Mouse (Mus musculus) myocyte (in vitro differentiated cells): Measurements from ENCODE around the gene Thnsl1. TPM values are rescaled to one million over a fixed set of nuclear protein-coding genes. Genes with fewer than 3 reads are reported as not detected.
A peak's percentile ranks its signal among the peaks of the same experiment; 100 is the strongest.

ENCODE experiments used
- H3K27me3 ChIP-seq: one replicate; pipeline ENCODE4 v1.6.1; 2011; ENCODE audit not compliant: control insufficient read depth, insufficient read depth, insufficient read length
- H3K36me3 ChIP-seq: one replicate; pipeline ENCODE4 v1.6.1; 2011; ENCODE audit not compliant: control insufficient read depth, insufficient read depth
- H3K4me2 ChIP-seq: one replicate; pipeline ENCODE4 v1.6.1; 2011; ENCODE audit warnings: low read depth, control low read depth
- H3K4me3 ChIP-seq: one replicate; pipeline ENCODE4 v1.5.1; 2011; ENCODE audit warnings: mild to moderate bottlenecking, control low read depth, moderate library complexity
- H3K79me2 ChIP-seq: one replicate; pipeline ENCODE4 v1.6.1; 2011; ENCODE audit not compliant: control insufficient read depth, insufficient read depth
- H3ac ChIP-seq: one replicate; pipeline ENCODE4 v1.6.1; 2011; ENCODE audit not compliant: control insufficient read depth, insufficient read length
- CEBPB ChIP-seq: IDR thresholded peaks from 2 replicates; pipeline ENCODE4 v1.6.1; 2011; ENCODE audit warnings: mild to moderate bottlenecking, moderate library complexity; ENCODE audit not compliant: poor library complexity, insufficient read depth, severe bottlenecking
- E2F4 ChIP-seq: IDR thresholded peaks from one replicate; pipeline ENCODE4 v1.6.1; 2011; ENCODE audit warnings: mild to moderate bottlenecking, control low read depth, moderate library complexity; ENCODE audit not compliant: insufficient read depth
- MAX ChIP-seq: IDR thresholded peaks from one replicate; pipeline ENCODE4 v1.6.1; 2011; ENCODE audit warnings: low read depth, mild to moderate bottlenecking, control low read depth
- MYOD1 ChIP-seq, 3 experiments: IDR thresholded peaks; one replicate each; pipeline ENCODE4 v1.6.1; 2011; ENCODE audit warnings: control low read depth in 2 of 3, low read depth in 2 of 3, mild to moderate bottlenecking in 2 of 3, moderate library complexity in 1 of 3; ENCODE audit not compliant: insufficient read length in 2 of 3, control insufficient read depth in 1 of 3
- MYOG ChIP-seq, 3 experiments: IDR thresholded peaks; one replicate each; pipeline ENCODE4 v1.6.1; 2011; ENCODE audit warnings: control low read depth in 2 of 3, low read depth in 2 of 3, mild to moderate bottlenecking in 2 of 3; ENCODE audit not compliant: insufficient read length in 2 of 3, control insufficient read depth in 1 of 3, insufficient read depth in 1 of 3
- POLR2A ChIP-seq: IDR thresholded peaks from one replicate; pipeline ENCODE4 v1.6.1; 2011; ENCODE audit warnings: low read depth, mild to moderate bottlenecking, control low read depth, moderate library complexity; ENCODE audit not compliant: insufficient read length
- POLR2AphosphoS2 ChIP-seq: IDR thresholded peaks from one replicate; pipeline ENCODE4 v1.6.1; 2011; ENCODE audit warnings: low read depth, control low read depth; ENCODE audit not compliant: insufficient read length
- REST ChIP-seq: IDR thresholded peaks from one replicate; pipeline ENCODE4 v1.6.1; 2011; ENCODE audit warnings: mild to moderate bottlenecking, control low read depth, moderate library complexity; ENCODE audit not compliant: insufficient read depth, insufficient read length
- SRF ChIP-seq: IDR thresholded peaks from one replicate; pipeline ENCODE4 v1.6.1; 2011; ENCODE audit warnings: low read depth; ENCODE audit not compliant: control insufficient read depth, insufficient read length
- TCF12 ChIP-seq: IDR thresholded peaks from one replicate; pipeline ENCODE4 v1.6.1; 2011; ENCODE audit warnings: mild to moderate bottlenecking, control low read depth; ENCODE audit not compliant: poor library complexity, insufficient read depth, severe bottlenecking
- TCF3 ChIP-seq: IDR thresholded peaks from one replicate; pipeline ENCODE4 v1.6.1; 2011; ENCODE audit warnings: low read depth, control low read depth; ENCODE audit not compliant: insufficient read length
- USF1 ChIP-seq: IDR thresholded peaks from one replicate; pipeline ENCODE4 v1.6.1; 2011; ENCODE audit warnings: low read depth, mild to moderate bottlenecking, control low read depth, moderate library complexity
- polyA plus RNA-seq: library from polyadenylated mRNA; unstranded; fragments of >200 nt; fragmentation: generic; extraction: Trizol; gene quantifications from one replicate; pipeline ENCODE4 v1.2.1, GENCODE M21; 2012; ENCODE audit warnings: missing spikeins

The Thnsl1 gene
- polyA plus RNA-seq, 1 experiment = 3.6 TPM

DNA sequence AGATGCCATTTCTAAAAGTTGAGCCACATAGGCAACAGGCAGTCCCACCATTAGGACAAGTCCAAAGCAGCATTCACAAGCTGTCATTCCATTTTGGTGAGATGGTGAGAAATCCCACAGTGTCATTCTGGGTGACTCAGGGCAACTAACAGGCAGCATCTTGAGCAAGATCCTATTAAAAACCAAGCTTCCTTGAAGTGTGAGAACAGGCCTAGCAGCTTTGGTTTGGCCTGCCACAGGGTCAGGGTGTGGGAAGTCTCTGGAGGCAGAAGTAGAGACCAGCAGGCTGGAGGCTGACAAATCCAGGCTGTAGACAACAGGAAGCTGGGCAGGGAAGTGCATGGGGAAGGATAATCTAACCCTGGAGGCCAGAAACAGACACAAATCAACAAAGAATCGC is 22.7 kb upstream of the Thnsl1 start:
- H3K79me2 ChIP-seq = no peaks in the 10 kb centered on the region
- no peaks in the 10 kb centered on the region for H3K36me3 ChIP-seq
- no peak overlapping the region for H3ac ChIP-seq
- H3K27me3 ChIP-seq = no peaks in the 10 kb centered on the region
- H3K4me3 ChIP-seq = no peak overlapping the region
- H3K4me2 ChIP-seq = no peak overlapping the region
- no peak for TF ChIP-seq TCF3
- TF ChIP-seq POLR2A = no peak
- TF ChIP-seq E2F4 = no peak
- TF ChIP-seq MYOD1 (IDR thresholded peaks at IDR 0.05; ENCODE audit: control insufficient read depth in 1 of 3, insufficient read length in 2 of 3, low read depth in 2 of 3) = no peak
- no peak for TF ChIP-seq MYOG (IDR thresholded peaks at IDR 0.05; ENCODE audit: control insufficient read depth in 1 of 3, insufficient read depth in 1 of 3, insufficient read length in 2 of 3, low read depth in 2 of 3)
- 0 out of 2 replicates have a peak, but pooled peaks have one; percentile 55 for TF ChIP-seq CEBPB
- TF ChIP-seq TCF12 = no peak

- Histone ChIP-seq H3K27me3 (no peaks in the 10 kb centered on the region), H3K79me2 (no peaks in the 10 kb centered on the region), H3ac (no peak overlapping the region), H3K4me3 (no peak overlapping the region), H3K4me2 (no peak overlapping the region), H3K36me3 (no peaks in the 10 kb centered on the region)
- no peak for TF ChIP-seq TCF3
- no peak for TF ChIP-seq USF1
- no peak for TF ChIP-seq CEBPB
- no peak for TF ChIP-seq MYOG (IDR thresholded peaks at IDR 0.05; ENCODE audit: control insufficient read depth in 1 of 3, insufficient read depth in 1 of 3, insufficient read length in 2 of 3, low read depth in 2 of 3)
- TF ChIP-seq TCF12 = no peak
- TF ChIP-seq MAX = no peak
- TF ChIP-seq POLR2AphosphoS2 = no peak
Measured at GRCm38 (mm10) chr2:21187576-21187975, 17.9 kb upstream of the Thnsl1 start.

DNA sequence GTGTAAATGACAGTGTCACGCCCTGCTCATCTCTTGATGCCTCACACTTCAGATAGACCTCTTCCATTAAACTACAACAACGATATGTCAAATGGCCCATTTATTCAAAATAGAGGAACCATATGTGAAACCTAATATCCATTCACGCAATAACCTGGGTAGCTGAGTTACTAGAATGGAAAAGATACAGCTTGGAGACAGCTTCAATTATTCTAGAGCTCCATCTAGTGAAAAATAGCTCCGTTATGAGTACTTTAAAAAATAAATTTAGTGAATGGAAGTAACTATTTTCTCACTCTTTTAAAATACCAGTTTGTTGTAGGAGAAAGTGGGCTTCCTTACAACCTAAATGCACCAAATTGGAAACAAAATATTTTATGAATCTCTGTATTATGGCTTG is 16.9 kb upstream of the Thnsl1 start:
- no peak overlapping the region for H3K4me2 ChIP-seq
- H3K36me3 ChIP-seq = no peaks in the 10 kb centered on the region
- no peaks in the 10 kb centered on the region for H3K79me2 ChIP-seq
- no peak overlapping the region for H3K4me3 ChIP-seq
- H3K27me3 ChIP-seq = no peaks in the 10 kb centered on the region
- H3ac ChIP-seq = no peak overlapping the region
- TF ChIP-seq TCF12 = no peak
- no peak for TF ChIP-seq REST
- no peak for TF ChIP-seq CEBPB
- TF ChIP-seq SRF = no peak
- TF ChIP-seq MYOG (IDR thresholded peaks at IDR 0.05; ENCODE audit: control insufficient read depth in 1 of 3, insufficient read depth in 1 of 3, insufficient read length in 2 of 3, low read depth in 2 of 3) = no peak
- no peak for TF ChIP-seq MAX
- TF ChIP-seq POLR2AphosphoS2 = no peak
- no peak for TF ChIP-seq E2F4
- TF ChIP-seq POLR2A = no peak
- TF ChIP-seq TCF3 = no peak
- TF ChIP-seq USF1 = no peak

GRCm38 (mm10) chr2:21191232-21191631 is 14.3 kb upstream of the Thnsl1 start:
- Histone ChIP-seq H3K4me3 (no peak overlapping the region), H3K79me2 (no peaks in the 10 kb centered on the region), H3K4me2 (no peak overlapping the region), H3ac (no peak overlapping the region), H3K27me3 (no peaks in the 10 kb centered on the region), H3K36me3 (no peaks in the 10 kb centered on the region)
- TF ChIP-seq MYOG (IDR thresholded peaks at IDR 0.05; ENCODE audit: control insufficient read depth in 1 of 3, insufficient read depth in 1 of 3, insufficient read length in 2 of 3, low read depth in 2 of 3) (no peak), MAX (no peak), MYOD1 (IDR thresholded peaks at IDR 0.05; ENCODE audit: control insufficient read depth in 1 of 3, insufficient read length in 2 of 3, low read depth in 2 of 3) (no peak), SRF (no peak), POLR2A (no peak), CEBPB (no peak), REST (no peak), USF1 (no peak), TCF3 (no peak), E2F4 (no peak), POLR2AphosphoS2 (no peak), TCF12 (no peak)

GRCm38 (mm10) chr2:21195233-21195632 is 10.3 kb upstream of the Thnsl1 start:
- TF ChIP-seq SRF (no peak), E2F4 (no peak), TCF12 (no peak), POLR2AphosphoS2 (no peak), POLR2A (no peak), MYOG (IDR thresholded peaks at IDR 0.05; ENCODE audit: control insufficient read depth in 1 of 3, insufficient read depth in 1 of 3, insufficient read length in 2 of 3, low read depth in 2 of 3) (no peak)
- Histone ChIP-seq H3ac (no peak overlapping the region), H3K36me3 (no peaks in the 10 kb centered on the region), H3K27me3 (no peaks in the 10 kb centered on the region), H3K4me2 (no peak overlapping the region), H3K4me3 (no peak overlapping the region), H3K79me2 (no peaks in the 10 kb centered on the region)
